Comparison of ENCODE assay signal across 8 mouse cellular contexts in the genomic region with DNA sequence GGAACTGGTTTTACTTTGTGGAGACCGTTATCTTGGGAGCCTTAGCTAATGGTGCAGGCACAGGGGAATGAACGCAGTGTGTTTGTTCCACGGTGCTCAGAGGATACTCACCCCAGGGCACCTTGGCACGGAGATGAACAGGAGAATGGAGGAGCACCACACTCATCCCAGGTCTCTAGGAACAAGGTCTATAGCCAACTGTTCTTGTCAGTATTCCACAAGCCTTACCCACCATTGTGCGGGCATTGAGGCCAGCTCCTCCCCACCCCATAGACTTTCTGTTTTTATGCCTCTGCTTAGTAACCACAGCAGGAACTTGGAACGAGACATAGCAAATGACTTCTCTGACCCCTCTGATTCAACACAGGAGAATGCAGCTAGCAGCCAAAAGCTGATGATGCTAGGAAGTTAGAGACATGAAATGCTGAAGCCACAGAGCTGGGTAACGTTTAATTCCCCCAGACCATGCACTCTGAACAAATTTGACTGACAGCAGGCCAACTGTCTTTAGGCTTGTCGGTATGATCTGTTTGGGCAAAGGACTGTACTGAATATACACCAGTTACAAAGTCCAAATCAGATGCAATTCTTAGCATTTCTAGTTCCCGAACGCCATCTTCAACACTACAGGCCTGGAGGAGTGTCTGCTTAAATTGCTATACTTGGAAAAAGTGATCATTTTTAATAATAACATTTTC.
A peak's percentile ranks its signal among the peaks of the same experiment; 100 is the strongest.
DNase-seq lines count a peak whose midpoint lies in the region; ATAC-seq and TF ChIP-seq lines count a peak whose summit lies in the region.

No protein-coding gene starts in this region.

- intact Hi-C loops in gastrocnemius, postnatal 14 days (cut with DNase I; ENCODE audit: low total_unique reads), result no loop called here

- H3K27ac ChIP-seq in kidney, postnatal 0 days, result no peak overlapping the region
- peak overlapping the region; percentile 51; the same call in 1 of the 2 replicates for H3K27ac ChIP-seq in midbrain, postnatal 0 days (ENCODE audit: low read depth, low read length)

- no peak for TF ChIP-seq CTCF in kidney, postnatal 0 days (IDR thresholded peaks at IDR 0.05; ENCODE audit: low read depth)
- TF ChIP-seq CTCF in midbrain, postnatal 0 days (IDR thresholded peaks at IDR 0.05), result no peak

- ATAC-seq in kidney, postnatal 0 days (replicated peaks; ENCODE audit: low FRiP score, low read depth), result peak; percentile 55
- peak; percentile 57 for ATAC-seq in midbrain, postnatal 0 days (ENCODE audit: low FRiP score)
- ATAC-seq in CD4-positive, CD25-positive, alpha-beta regulatory T cell, adult 4 months, result no peak

- no peaks in the 10 kb centered on the region for H3K9me3 ChIP-seq in kidney, postnatal 0 days (replicated peaks; ENCODE audit: low read length)
- H3K9me3 ChIP-seq in midbrain, postnatal 0 days (ENCODE audit: low read length), result no peaks in the 10 kb centered on the region

- H3K9ac ChIP-seq in kidney, postnatal 0 days (ENCODE audit: low read depth, low read length), result no peak overlapping the region
- no peak overlapping the region for H3K9ac ChIP-seq in midbrain, postnatal 0 days (replicated peaks; ENCODE audit: low read length, poor library complexity, severe bottlenecking)

- peak overlapping the region; percentile 28; the same call in 1 of the 2 replicates for H3K4me2 ChIP-seq in kidney, postnatal 0 days (ENCODE audit: low read length)
- 0 out of 2 replicates have a peak overlapping the region, but pooled peaks have one; percentile 12 for H3K4me2 ChIP-seq in midbrain, postnatal 0 days (ENCODE audit: low read depth, low read length, poor library complexity, severe bottlenecking)

- H3K27me3 ChIP-seq in kidney, postnatal 0 days (ENCODE audit: insufficient read depth, low read length), result no peaks in the 10 kb centered on the region
- H3K27me3 ChIP-seq in midbrain, postnatal 0 days (ENCODE audit: insufficient read depth, low read length), result no peaks in the 10 kb centered on the region

- 50% methylated on average over 10 of the region's 10 CpGs for WGBS in kidney, postnatal 0 days
- 42% methylated on average over 10 of the region's 10 CpGs for WGBS in midbrain, postnatal 0 days

- peaks cover 4% of the 10 kb centered on the region for H3K4me1 ChIP-seq in kidney, postnatal 0 days (replicated peaks; ENCODE audit: insufficient read depth, low read length)
- no peaks in the 10 kb centered on the region for H3K4me1 ChIP-seq in midbrain, postnatal 0 days (ENCODE audit: insufficient read depth, low read length)

- no peaks in the 10 kb centered on the region for H3K36me3 ChIP-seq in kidney, postnatal 0 days (ENCODE audit: insufficient read depth, low read length)
- H3K36me3 ChIP-seq in midbrain, postnatal 0 days (ENCODE audit: insufficient read depth, low read length), result no peaks in the 10 kb centered on the region

- DNase-seq in 3134 (ENCODE audit: extremely low read depth, insufficient read length, low spot score) (peak; percentile 81), NIH3T3 (ENCODE audit: low read depth) (peak; percentile 89)
- peak; percentile 34 for DNase-seq in gastrocnemius, postnatal 14 days
- peak; percentile 71 for DNase-seq in kidney, postnatal 0 days (ENCODE audit: low spot score)
- DNase-seq in midbrain, postnatal 0 days (ENCODE audit: low spot score), result peak; percentile 46
- DNase-seq in right cerebral cortex, postnatal 25 days, result no peak
- no peak for DNase-seq in left cerebral cortex, adult 11 months (ENCODE audit: low spot score)

- no peak overlapping the region for H3K4me3 ChIP-seq in kidney, postnatal 0 days (replicated peaks; ENCODE audit: low read depth, low read length)
- no peak overlapping the region for H3K4me3 ChIP-seq in midbrain, postnatal 0 days (ENCODE audit: low read depth, low read length)

Comparison
In these comparisons a context has a peak if more than half of its experiments do, and no peak if none do; other contexts are left out.
1. DNase-seq: peak in 3134 (single experiment), NIH3T3 (single experiment), gastrocnemius, postnatal 14 days (single experiment), kidney, postnatal 0 days (single experiment) and midbrain, postnatal 0 days (single experiment); none in right cerebral cortex, postnatal 25 days (single experiment) and left cerebral cortex, adult 11 months (single experiment).